Mouse (Mus musculus) fat pad, adult 2 months (tissue): Measurements from ENCODE around the gene Smim26.
A peak's percentile ranks its signal among the peaks of the same experiment; 100 is the strongest.
"Not testable (repeated sequence)": the region's sequence is repeated elsewhere in the genome, so short reads cannot be mapped to it uniquely, and the experiment has no call there.

Source experiments
- DNase-seq: peaks from one replicate; pipeline ENCODE4 v3.0.0-alpha.2; 2011; ENCODE audit warnings: low read depth, low spot score; ENCODE audit errors: extremely low read depth

The Smim26 gene

DNA sequence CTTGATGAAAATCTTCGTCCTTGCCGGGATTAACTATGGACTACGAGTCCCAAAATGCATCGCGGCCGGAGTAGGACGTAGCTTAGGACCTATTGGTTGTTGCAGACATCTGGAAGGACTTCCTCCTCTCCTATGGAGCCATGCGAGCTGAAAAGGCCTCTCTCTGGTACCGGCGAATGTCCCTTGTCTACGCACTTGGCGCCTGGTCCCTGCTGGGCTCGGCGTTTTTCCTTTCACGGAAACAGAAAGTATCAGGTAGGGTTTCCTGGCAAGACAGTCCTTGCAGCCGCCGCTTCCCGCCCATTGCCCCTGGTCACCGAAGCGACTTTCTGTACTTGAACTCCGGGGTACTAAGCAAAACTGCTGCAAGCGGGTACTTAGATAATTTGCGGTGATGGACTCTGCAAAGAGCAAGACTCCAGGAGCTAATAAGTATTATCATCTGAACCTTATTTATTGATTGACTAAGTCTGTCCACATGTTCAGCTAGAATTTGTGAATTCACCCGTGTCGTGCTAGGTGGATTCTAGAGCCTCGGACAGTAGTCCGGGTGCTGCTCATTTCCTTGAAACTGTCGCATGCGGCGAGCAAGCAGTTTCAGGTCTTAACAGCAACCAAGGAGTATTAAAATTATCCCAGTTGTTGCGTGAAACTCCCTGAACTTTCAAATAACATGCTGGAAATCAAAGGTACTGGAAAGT, at the start of gene Smim26:
TSS of gene Smim26 (plus strand) at position 104 of the 701 bp plus-strand sequence.
- DNase-seq: peak; percentile 37

DNA sequence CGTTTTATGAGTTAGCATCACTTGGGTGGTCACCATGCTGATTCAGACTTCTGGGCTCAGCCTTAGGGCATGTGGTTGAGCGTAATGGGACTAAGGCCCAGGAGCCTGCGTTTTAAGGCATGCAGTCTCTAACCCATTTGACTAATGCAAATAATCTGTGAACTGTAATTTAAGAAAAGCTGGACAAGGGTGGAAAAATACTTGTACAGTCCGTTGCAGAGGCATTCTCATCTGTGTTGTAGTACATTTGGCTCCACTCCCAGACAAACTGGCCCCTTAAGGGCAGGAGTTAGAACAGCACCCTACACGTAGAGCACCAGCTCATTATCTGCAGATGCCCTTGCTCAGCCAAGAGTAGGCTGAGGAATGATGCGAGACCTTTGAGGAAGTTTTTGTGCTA, 49.2 kb upstream of the Smim26 start:
- DNase-seq: no peak

GRCm38 (mm10) chr2:144545061-144545460, 48.8 kb upstream of the Smim26 start:
- no peak for DNase-seq

GRCm38 (mm10) chr2:144545481-144545880, 48.4 kb upstream of the Smim26 start:
- no peak for DNase-seq

- no peak for DNase-seq
These were observed 46.3 kb upstream of the Smim26 start for GRCm38 (mm10) chr2:144547559-144547958.

DNA sequence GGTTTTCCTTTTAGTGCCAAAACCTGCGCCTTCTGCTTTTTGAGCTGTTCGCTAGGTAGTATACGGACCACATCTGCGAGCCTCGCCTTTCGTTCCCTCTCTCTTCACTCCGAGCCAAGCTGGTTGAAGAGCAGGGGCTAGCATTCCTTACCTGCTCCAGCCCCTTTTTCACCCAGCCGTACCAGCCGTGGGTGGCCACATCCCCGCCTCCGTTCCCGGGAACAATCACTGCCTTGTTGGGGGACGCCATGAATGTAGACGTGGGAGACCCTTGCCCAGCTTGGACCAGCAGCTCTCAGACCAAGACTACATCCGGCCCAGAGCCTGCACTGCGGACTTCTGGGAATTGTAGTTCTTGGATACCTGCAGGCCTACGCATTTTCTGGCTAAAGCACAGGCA, 43.3 kb upstream of the Smim26 start, which contains the start of gene Rbbp9:
TSS of gene Rbbp9 (minus strand) at position 341 of the 400 bp plus-strand sequence.
- DNase-seq: no peak

DNA sequence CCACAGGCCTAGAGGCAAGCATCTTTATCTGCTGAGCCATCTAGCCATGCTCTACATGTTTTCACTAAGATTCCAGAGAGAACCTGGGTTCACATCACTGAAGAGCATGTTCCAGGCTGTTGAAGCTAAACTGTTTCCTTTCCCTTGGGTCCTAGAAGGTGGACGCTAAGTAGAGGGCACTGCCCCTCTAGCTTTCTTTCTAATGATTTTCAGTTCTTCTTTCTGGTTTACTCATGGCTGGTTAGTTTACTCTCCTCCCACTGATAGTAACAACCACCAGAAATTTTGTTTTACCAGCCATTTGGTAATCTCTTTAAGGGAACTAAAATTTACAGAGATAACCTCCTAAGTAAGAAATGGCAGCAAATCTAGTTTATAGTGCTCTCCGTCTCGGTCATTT, 39.9 kb upstream of the Smim26 start:
- DNase-seq: no peak

DNA sequence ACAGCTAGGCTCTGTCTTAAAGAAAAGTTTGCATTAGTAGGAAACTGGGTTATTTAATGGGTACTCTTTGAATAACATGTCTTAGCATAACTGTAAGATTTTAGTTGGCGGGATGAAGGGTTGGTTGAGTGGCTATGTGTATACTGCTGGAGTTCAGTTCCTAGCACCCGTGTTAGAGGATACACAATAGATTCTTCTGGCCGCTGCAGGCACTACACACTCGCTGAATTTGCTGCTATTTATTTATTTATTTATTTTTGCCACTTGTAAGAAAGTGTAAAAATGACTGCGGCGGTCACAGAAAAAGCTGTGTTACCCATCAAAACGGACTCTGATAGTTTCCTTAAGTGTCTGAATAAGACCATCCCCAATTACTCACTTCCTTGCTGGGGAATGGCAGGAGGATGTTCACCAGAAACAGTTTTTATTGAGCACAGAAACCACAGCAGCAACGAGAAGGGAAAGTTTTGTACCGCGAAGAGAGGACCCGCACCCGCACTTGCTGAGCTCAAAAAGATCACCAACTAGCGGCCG, 38.5 kb upstream of the Smim26 start:
- DNase-seq: no peak

DNA sequence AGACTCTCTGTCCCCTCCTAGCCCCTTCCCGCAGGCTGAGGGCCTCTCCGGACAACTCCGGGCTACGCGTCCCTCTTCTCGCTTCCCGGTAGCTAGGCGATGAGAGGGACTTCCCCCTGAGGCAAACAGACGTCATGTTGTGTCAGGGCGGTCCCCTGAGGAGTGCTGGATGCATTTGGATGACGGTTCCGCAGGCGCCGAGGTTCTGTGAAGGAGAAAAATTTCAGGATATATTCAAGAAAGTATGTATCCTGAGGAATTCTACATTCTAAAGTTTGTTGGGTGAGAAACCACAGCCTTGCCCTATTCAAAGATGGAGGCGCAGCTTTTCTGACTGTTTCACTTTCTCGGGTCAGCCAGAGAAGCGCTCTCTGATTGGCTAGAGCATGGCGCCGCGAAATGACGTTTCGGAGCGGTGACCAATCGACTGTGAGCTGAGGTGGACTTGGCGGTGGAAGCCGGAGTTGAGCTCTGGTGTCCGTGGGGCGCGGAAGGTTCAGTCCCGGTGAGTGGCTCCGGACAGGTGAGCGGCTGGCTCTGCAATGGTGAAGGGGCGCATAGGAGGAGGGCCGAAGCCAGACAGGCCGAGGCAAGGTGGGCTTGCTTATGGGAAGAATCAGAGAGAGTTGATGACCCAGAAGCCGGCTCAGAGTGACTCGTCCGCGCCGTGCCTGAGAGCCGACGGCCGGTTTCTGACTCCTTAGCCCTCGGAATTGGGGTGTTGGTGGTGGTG, 37.9 kb upstream of the Smim26 start, which contains the start of gene Sec23b:
TSS of gene Sec23b (plus strand) at position 410 of the 733 bp plus-strand sequence.
- DNase-seq: peak; percentile 68

DNA sequence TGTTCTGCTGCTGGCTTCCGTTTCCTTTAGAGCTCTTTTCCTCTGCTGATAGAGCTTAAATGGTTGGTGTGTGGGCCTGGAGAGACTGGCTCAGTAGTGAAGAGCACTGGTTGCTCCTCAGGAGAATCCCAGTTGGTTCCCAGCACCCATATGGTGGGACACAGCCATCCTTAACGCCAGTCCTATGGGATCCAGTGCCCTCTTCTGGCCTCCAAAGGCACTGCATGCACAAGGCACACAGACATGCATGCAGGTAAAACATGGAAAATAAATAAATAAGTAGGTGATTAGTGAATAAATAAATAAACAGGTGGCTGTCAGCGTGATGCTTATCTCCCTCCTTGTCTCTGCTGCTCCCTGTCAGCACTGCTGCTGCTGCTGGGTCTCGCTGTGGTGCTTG, 5.1 kb upstream of the Smim26 start:
- DNase-seq: no peak

- not testable (repeated sequence) for DNase-seq
These were observed 818 bp upstream of the Smim26 start for GRCm38 (mm10) chr2:144593036-144593435.

GRCm38 (mm10) chr2:144598006-144598405, 4.2 kb downstream of the Smim26 start:
- DNase-seq: no peak

- peak; percentile 39 for DNase-seq
These were observed 6.2 kb downstream of the Smim26 start, which contains the start of gene Dtd1 for GRCm38 (mm10) chr2:144599831-144600687. TSS of gene Dtd1 (plus strand) at chr2:144599897.

DNA sequence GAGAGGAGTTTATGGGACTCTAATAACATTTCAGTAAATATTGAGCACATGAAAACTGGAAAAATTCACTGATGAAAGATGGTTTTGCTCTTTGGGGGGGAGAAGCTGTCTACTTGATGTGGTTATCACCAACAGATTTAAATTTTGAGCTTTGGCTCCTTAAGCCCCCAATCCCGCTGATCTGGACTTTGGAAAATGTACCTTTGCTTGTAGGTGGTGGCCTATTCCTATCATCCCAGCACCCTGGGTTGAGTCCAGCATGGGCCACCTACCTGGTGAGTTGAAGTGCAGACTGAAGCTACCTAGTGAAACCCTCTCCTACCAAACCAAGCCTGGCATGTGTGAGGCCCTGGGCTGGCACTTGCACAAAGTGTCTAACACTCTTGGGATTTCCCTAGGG, 7.7 kb downstream of the Smim26 start:
- DNase-seq: no peak

DNA sequence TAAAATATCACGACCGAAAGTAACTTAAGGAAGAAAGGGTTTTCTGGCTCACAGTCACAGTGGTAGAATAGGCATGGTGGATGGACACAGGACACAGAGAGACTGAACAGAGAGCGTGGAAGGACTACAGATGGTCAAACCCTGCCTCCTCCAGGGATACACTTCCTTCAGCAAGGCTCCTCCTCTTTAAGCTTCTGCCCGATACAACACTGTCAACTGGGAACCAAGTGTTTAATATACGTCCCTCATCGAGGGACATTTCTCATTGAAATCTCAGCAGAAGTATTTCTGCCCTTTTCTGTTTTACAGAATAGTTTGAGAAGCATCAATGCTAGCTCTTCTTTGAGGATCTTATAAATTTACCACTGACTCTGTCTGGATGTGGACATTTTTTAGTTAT, 20.1 kb downstream of the Smim26 start:
- DNase-seq: no peak

DNA sequence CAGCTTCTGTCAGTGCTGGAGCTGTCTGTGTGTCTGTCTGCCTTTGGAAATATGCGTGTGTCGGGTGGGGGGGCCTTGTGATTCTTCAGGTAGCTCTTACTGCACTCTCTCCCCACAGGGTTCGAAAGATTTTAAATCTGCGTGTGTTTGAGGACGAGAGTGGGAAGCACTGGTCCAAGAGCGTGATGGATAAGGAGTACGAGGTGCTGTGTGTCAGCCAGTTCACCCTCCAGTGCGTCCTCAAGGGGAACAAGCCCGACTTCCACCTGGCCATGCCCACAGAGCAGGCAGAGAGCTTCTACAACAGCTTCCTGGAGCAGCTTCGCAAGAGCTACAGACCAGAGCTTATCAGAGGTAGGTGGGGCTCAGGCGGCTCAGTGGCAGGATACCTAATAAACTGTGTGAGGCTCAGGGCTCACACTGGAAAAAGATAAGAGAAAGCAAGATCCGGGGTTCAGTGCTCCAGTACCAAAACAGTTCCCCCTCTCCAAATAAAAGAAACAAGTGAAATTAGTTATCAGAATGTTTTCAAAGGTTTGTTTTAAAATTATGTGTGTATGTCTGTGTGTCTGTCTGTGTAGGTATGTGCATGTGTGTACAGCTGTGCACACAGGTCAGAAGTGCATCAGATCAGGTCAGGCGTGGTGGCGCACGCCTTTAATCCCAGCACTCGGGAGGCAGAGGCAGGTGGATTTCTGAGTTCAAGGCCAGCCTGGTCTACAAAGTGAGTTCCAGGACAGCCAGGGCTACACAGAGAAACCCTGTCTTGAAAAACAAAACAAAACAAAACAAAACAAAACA, 23.4 kb downstream of the Smim26 start:
- no peak for DNase-seq

DNA sequence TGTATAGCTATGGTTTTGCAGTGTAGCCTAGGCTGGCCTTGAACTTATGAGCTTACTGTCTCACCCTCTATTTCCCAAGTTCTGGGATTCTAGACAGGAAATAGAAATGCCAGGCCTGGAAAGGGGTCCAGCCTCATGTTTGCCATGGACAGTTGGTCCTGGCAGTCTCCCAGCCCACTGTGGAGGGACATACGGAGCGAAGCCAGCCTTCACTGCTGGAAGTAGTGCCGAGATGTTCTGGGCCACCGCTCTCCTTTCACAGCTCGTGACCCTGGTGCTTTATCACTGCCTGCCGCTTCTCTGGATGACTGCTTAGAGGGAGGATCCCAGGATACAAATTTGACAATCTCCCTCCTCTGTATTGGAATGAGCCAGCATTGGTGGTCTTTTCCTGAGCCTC, 27.6 kb downstream of the Smim26 start:
- no peak for DNase-seq

- DNase-seq: no peak
These were observed 39.7 kb downstream of the Smim26 start for GRCm38 (mm10) chr2:144633551-144633950.

DNA sequence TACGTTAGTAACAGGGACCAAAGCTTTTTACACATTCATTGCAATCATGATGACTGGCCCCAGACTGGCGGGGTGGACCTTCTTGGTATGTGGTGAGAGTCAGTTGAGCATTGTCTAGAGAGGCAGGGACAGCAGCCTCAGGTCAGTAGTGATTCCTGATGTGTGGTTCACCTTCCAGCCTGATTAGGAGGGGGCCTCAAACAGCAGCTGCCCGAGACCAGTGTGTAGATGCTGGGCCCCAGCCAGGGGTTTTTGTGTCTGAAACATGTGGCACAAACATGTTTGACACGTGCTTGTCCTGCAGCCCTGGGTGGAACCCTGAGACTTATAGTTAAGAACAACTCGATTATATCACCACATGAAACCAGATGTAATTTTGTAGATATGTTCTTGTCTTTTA, 40.4 kb downstream of the Smim26 start:
- DNase-seq: no peak

- DNase-seq: no peak
These were observed 40.9 kb downstream of the Smim26 start for GRCm38 (mm10) chr2:144634729-144635128.
